Mouse (Mus musculus) kidney, adult 2 months (tissue): ENCODE data around the gene Hoxc6.

Source experiments
- CTCF ChIP-seq: fragments of 200-500 bp; conservative IDR thresholded peaks from 2 replicates; pipeline ENCODE4 v1.5.1; 2011; ENCODE audit warnings: low read depth, mild to moderate bottlenecking, control low read depth, low read length, moderate library complexity, mixed read lengths; ENCODE audit not compliant: insufficient read depth, insufficient read length
- POLR2A ChIP-seq: fragments of 200-500 bp; IDR thresholded peaks from one replicate; pipeline ENCODE4 v1.6.1; 2011; ENCODE audit warnings: low read depth, low read length, control low read depth

- TF ChIP-seq POLR2A (no peak), CTCF (no peak)
Observed at GRCm38 (mm10) chr15:102972753-102973152, 25.3 kb upstream of the Hoxc6 start.
